Mouse (Mus musculus) limb, embryonic 14.5 days (tissue): ENCODE measurements around the gene Igsf9b. TPM values are rescaled to one million over a fixed set of nuclear protein-coding genes. Genes with fewer than 3 reads are reported as not detected.

Source experiments
- ATAC-seq: fragments of 200-750 bp; cut with Nextera tagmentation; 2 replicates; pipeline ENCODE4 v1.8.0; 2017; ENCODE audit warnings: low read depth, moderate number of reproducible peaks, moderate TSS enrichment; ENCODE audit not compliant: low FRiP score
- DNase-seq: peaks from one replicate; pipeline ENCODE4 v3.0.0-alpha.2; 2015; ENCODE audit warnings: low spot score
- H3K27ac ChIP-seq: fragments of 300-500 bp; sonication (generic); replicated peaks from 2 replicates; pipeline ENCODE4 v1.5.1; 2014; ENCODE audit warnings: low read depth, mild to moderate bottlenecking, low read length, moderate library complexity, mixed read lengths
- H3K27me3 ChIP-seq: fragments of 300-500 bp; sonication (generic); 2 replicates; pipeline ENCODE4 v1.6.1; 2014; ENCODE audit warnings: low read length, mixed read lengths; ENCODE audit not compliant: control insufficient read depth, insufficient read depth
- H3K36me3 ChIP-seq: fragments of 300-500 bp; sonication (generic); 2 replicates; pipeline ENCODE4 v1.6.1; 2014; ENCODE audit warnings: mild to moderate bottlenecking, low read length, moderate library complexity, mixed read lengths; ENCODE audit not compliant: control insufficient read depth, insufficient read depth
- H3K4me1 ChIP-seq: fragments of 300-500 bp; sonication (generic); 2 replicates; pipeline ENCODE4 v1.6.1; 2014; ENCODE audit warnings: antibody characterized with exemption, low read length, mixed read lengths; ENCODE audit not compliant: control insufficient read depth, insufficient read depth
- H3K4me2 ChIP-seq: fragments of 300-500 bp; sonication (generic); replicated peaks from 2 replicates; pipeline ENCODE4 v1.6.1; 2014; ENCODE audit warnings: low read depth, mild to moderate bottlenecking, low read length, moderate library complexity; ENCODE audit not compliant: severe bottlenecking
- H3K4me3 ChIP-seq: fragments of 300-500 bp; sonication (generic); replicated peaks from 2 replicates; pipeline ENCODE4 v1.5.1; 2014; ENCODE audit warnings: low read length
- H3K9ac ChIP-seq: fragments of 300-500 bp; sonication (generic); 2 replicates; pipeline ENCODE4 v1.6.1; 2014; ENCODE audit warnings: mild to moderate bottlenecking, low read depth, low read length, moderate library complexity; ENCODE audit not compliant: severe bottlenecking
- H3K9me3 ChIP-seq: fragments of 300-500 bp; sonication (generic); 2 replicates; pipeline ENCODE4 v1.6.1; 2016; ENCODE audit warnings: low read length; ENCODE audit not compliant: control insufficient read depth
- POLR2A ChIP-seq: fragments of 200-500 bp; IDR thresholded peaks from 2 replicates; pipeline ENCODE4 v1.8.0; 2012; ENCODE audit warnings: inconsistent platforms, mild to moderate bottlenecking, moderate library complexity, borderline replicate concordance; ENCODE audit not compliant: insufficient read depth, insufficient read length; ENCODE audit errors: extremely low read depth
- WGBS: fragments of 180-500 bp; shearing (Covaris S2); extraction: QIAGEN DNeasy Blood & Tissue Kit; methylation state at CpG from one replicate; pipeline ENCODE4 v1.1.7; 2014; 5-methylcytosine and 5-hydroxymethylcytosine counted together
- polyA plus RNA-seq, 2 experiments: library from polyadenylated mRNA; depleted of rRNA in 1 of 2; stranded (reverse) in 1 of 2; unstranded in 1 of 2; fragments of >200 nt; fragmentation: Nextera tagmentation in 1 of 2; extraction: Ambion mirVana in 1 of 2; gene quantifications; 2 replicates each; pipeline versions ENCODE4 v1.2.1 to v1.2.3; 2012 to 2014

Igsf9b gene
- polyA plus RNA-seq, 2 experiments: 1.9 to 2.9 TPM

- Histone ChIP-seq H3K4me3 (no peak overlapping the region), H3K4me2 (no peak overlapping the region), H3K4me1 (no peaks in the 10 kb centered on the region), H3K9ac (no peak overlapping the region), H3K27ac (no peak overlapping the region), H3K9me3 (no peaks in the 10 kb centered on the region), H3K27me3 (no peaks in the 10 kb centered on the region), H3K36me3 (no peaks in the 10 kb centered on the region)
- no peak for TF ChIP-seq POLR2A
- no peak for DNase-seq
- 57% methylated on average over 3 of the region's 3 CpGs for WGBS
- ATAC-seq: no peak
Observed at GRCm38 (mm10) chr9:27265009-27265408, 34.0 kb upstream of the Igsf9b start.

- H3K9me3 ChIP-seq: no peaks in the 10 kb centered on the region
- H3K4me2 ChIP-seq: no peak overlapping the region
- no peak for ATAC-seq
- no peaks in the 10 kb centered on the region for H3K36me3 ChIP-seq
- no peaks in the 10 kb centered on the region for H3K27me3 ChIP-seq
- no peak for TF ChIP-seq POLR2A
- H3K9ac ChIP-seq: no peak overlapping the region
- no peaks in the 10 kb centered on the region for H3K4me1 ChIP-seq
- H3K4me3 ChIP-seq: no peak overlapping the region
- H3K27ac ChIP-seq: no peak overlapping the region
- DNase-seq: no peak
- WGBS: 85% methylated on average over 5 of the region's 5 CpGs
Observed at GRCm38 (mm10) chr9:27267878-27268277, 31.1 kb upstream of the Igsf9b start.

- no peak overlapping the region for H3K9ac ChIP-seq
- WGBS: 82% methylated on average over 4 of the region's 4 CpGs
- no peaks in the 10 kb centered on the region for H3K36me3 ChIP-seq
- H3K27me3 ChIP-seq: no peaks in the 10 kb centered on the region
- H3K27ac ChIP-seq: no peak overlapping the region
- no peaks in the 10 kb centered on the region for H3K9me3 ChIP-seq
- DNase-seq (no peak), ATAC-seq (no peak)
- H3K4me2 ChIP-seq: no peak overlapping the region
- TF ChIP-seq POLR2A: no peak
- H3K4me3 ChIP-seq: no peak overlapping the region
- no peaks in the 10 kb centered on the region for H3K4me1 ChIP-seq
Observed at GRCm38 (mm10) chr9:27268493-27268892, 30.5 kb upstream of the Igsf9b start.

- Histone ChIP-seq H3K4me3 (no peak overlapping the region), H3K4me2 (no peak overlapping the region), H3K27me3 (no peaks in the 10 kb centered on the region), H3K9me3 (no peaks in the 10 kb centered on the region), H3K4me1 (no peaks in the 10 kb centered on the region), H3K36me3 (no peaks in the 10 kb centered on the region), H3K27ac (no peak overlapping the region), H3K9ac (no peak overlapping the region)
- no peak for TF ChIP-seq POLR2A
- DNase-seq: no peak
- WGBS: 74% methylated on average over 4 of the region's 4 CpGs
- no peak for ATAC-seq
Observed at GRCm38 (mm10) chr9:27269322-27269721, 29.7 kb upstream of the Igsf9b start.

- no peak for ATAC-seq
- H3K27me3 ChIP-seq: no peaks in the 10 kb centered on the region
- no peaks in the 10 kb centered on the region for H3K36me3 ChIP-seq
- no peak overlapping the region for H3K9ac ChIP-seq
- DNase-seq: no peak
- no peak overlapping the region for H3K4me3 ChIP-seq
- H3K4me2 ChIP-seq: no peak overlapping the region
- no peak for TF ChIP-seq POLR2A
- WGBS: 82% methylated on average over 2 of the region's 2 CpGs
- H3K4me1 ChIP-seq: no peaks in the 10 kb centered on the region
- H3K9me3 ChIP-seq: no peaks in the 10 kb centered on the region
- H3K27ac ChIP-seq: no peak overlapping the region
Observed at GRCm38 (mm10) chr9:27269904-27270303, 29.1 kb upstream of the Igsf9b start.

- DNase-seq: no peak
Observed at GRCm38 (mm10) chr9:27271899-27272298, 27.1 kb upstream of the Igsf9b start.

More at GRCm38 (mm10) chr9:27271899-27272298, 27.1 kb upstream of the Igsf9b start:
- ATAC-seq: no peak
- Histone ChIP-seq H3K4me2 (no peak overlapping the region), H3K27me3 (no peaks in the 10 kb centered on the region), H3K36me3 (no peaks in the 10 kb centered on the region), H3K9ac (no peak overlapping the region), H3K9me3 (no peaks in the 10 kb centered on the region), H3K4me3 (no peak overlapping the region), H3K4me1 (no peaks in the 10 kb centered on the region), H3K27ac (no peak overlapping the region)
- 86% methylated on average over 2 of the region's 2 CpGs for WGBS
- no peak for TF ChIP-seq POLR2A
